Comparison of ENCODE assay signal across 8 mouse cellular contexts in genomic region chr11:103027570-103028175, GRCm38 (mm10). TPM values are rescaled to one million over a fixed set of nuclear protein-coding genes. Genes with fewer than 3 reads are reported as not detected.
DNase-seq lines count a peak whose midpoint lies in the region; ATAC-seq and TF ChIP-seq lines count a peak whose summit lies in the region.

No protein-coding gene starts in this region.

- DNase-seq in lung, adult 2 months, result no peak
- DNase-seq in lung, postnatal 10 days, result no peak
- no peak for DNase-seq in limb, embryonic 10.5 days (ENCODE audit: low spot score)
- no peak for DNase-seq in adrenal gland, postnatal 4 days (ENCODE audit: low spot score in 2 of 2)
- no peak for DNase-seq in right cerebral cortex, postnatal 25 days
- DNase-seq in embryo, embryonic 9.5 days (ENCODE audit: extremely low spot score), result no peak

- no peaks in the 10 kb centered on the region for H3K9me3 ChIP-seq in embryonic facial prominence, embryonic 12.5 days
- no peaks in the 10 kb centered on the region for H3K9me3 ChIP-seq in limb, embryonic 10.5 days (replicated peaks)

- peaks cover 7% of the 10 kb centered on the region for H3K4me1 ChIP-seq in lung, adult 2 months (ENCODE audit: control insufficient read depth, insufficient read depth, low read length)
- peaks cover 21% of the 10 kb centered on the region for H3K4me1 ChIP-seq in embryonic facial prominence, embryonic 12.5 days
- peaks cover 25% of the 10 kb centered on the region for H3K4me1 ChIP-seq in limb, embryonic 10.5 days
- H3K4me1 ChIP-seq in olfactory bulb, adult 2 months (ENCODE audit: control insufficient read depth, insufficient read depth, low read length), result peaks cover 9% of the 10 kb centered on the region

- ATAC-seq in embryonic facial prominence, embryonic 12.5 days (ENCODE audit: insufficient number of reproducible peaks, insufficient read depth, low FRiP score, low TSS enrichment), result peak; percentile 43

- H3K4me2 ChIP-seq in embryonic facial prominence, embryonic 12.5 days (replicated peaks), result peak overlapping the region; percentile 61

- 11% methylated on average over 8 of the region's 8 CpGs for WGBS in lung, adult 2 months
- WGBS in embryonic facial prominence, embryonic 12.5 days, result 14% methylated on average over 8 of the region's 8 CpGs
- WGBS in limb, embryonic 10.5 days, result 17% methylated on average over 8 of the region's 8 CpGs
- WGBS in olfactory bulb, adult 2 months, result 8% methylated on average over 8 of the region's 8 CpGs

- no peak for TF ChIP-seq POLR2A in lung, adult 2 months (IDR thresholded peaks at IDR 0.05; ENCODE audit: borderline replicate concordance, extremely low read depth, low read depth, low read length)
- TF ChIP-seq POLR2A in olfactory bulb, adult 2 months (IDR thresholded peaks at IDR 0.05; ENCODE audit: insufficient read depth, low read depth, low read length), result no peak

- peaks cover 4% of the 10 kb centered on the region; the same call in 1 of the 2 replicates for H3K36me3 ChIP-seq in embryonic facial prominence, embryonic 12.5 days
- H3K36me3 ChIP-seq in limb, embryonic 10.5 days, result peaks cover 41% of the 10 kb centered on the region

- H3K27ac ChIP-seq in embryonic facial prominence, embryonic 12.5 days, result peak overlapping the region; percentile 67
- peak overlapping the region; percentile 87 for H3K27ac ChIP-seq in limb, embryonic 10.5 days
- peak overlapping the region; percentile 84 for H3K27ac ChIP-seq in olfactory bulb, adult 2 months (ENCODE audit: insufficient read depth, low read depth, low read length)

- H3K4me3 ChIP-seq in lung, adult 2 months (replicated peaks; ENCODE audit: extremely low read depth, low read depth, low read length), result peak overlapping the region; percentile 82
- peak overlapping the region; percentile 53 for H3K4me3 ChIP-seq in embryonic facial prominence, embryonic 12.5 days
- peak overlapping the region; percentile 66 for H3K4me3 ChIP-seq in limb, embryonic 10.5 days
- H3K4me3 ChIP-seq in olfactory bulb, adult 2 months (ENCODE audit: insufficient read depth, low read depth, low read length), result peak overlapping the region; percentile 59

- no peak for TF ChIP-seq CTCF in lung, adult 2 months (IDR thresholded peaks at IDR 0.05; ENCODE audit: insufficient read depth, low read length)
- no peak for TF ChIP-seq CTCF in olfactory bulb, adult 2 months (IDR thresholded peaks at IDR 0.05; ENCODE audit: insufficient read depth, low read depth, low read length)

- peak overlapping the region; percentile 70 for H3K9ac ChIP-seq in embryonic facial prominence, embryonic 12.5 days

- no peaks in the 10 kb centered on the region for H3K27me3 ChIP-seq in embryonic facial prominence, embryonic 12.5 days
- no peaks in the 10 kb centered on the region for H3K27me3 ChIP-seq in limb, embryonic 10.5 days (ENCODE audit: low read depth, poor library complexity, severe bottlenecking)

RNA-seq across cellular contexts. Expression of gene Nmt1, which starts 0.3 kb away (rescaled TPM):
- 24.0 and 32.2 TPM in 2 replicates for polyA plus RNA-seq in lung, adult 2 months (2012; rRNA removed)
- polyA plus RNA-seq in embryonic facial prominence, embryonic 12.5 days (2016; fragmentation: Nextera tagmentation; extraction: Ambion mirVana), result 45.7 and 50.8 TPM in 2 replicates
- polyA plus RNA-seq in limb, embryonic 10.5 days (2016; fragmentation: Nextera tagmentation; extraction: Ambion mirVana), result 60.5 and 63.1 TPM in 2 replicates
- 557 TPM in 1 of 2 replicates, not detected in the other for polyA plus RNA-seq in olfactory bulb, adult 2 months (2012; ENCODE audit: insufficient read depth, insufficient read length, low replicate concordance, missing spikeins)
- total RNA-seq in adrenal gland, postnatal 4 days (2021), result 10 to 100 TPM; 77.3 to 79.8 TPM

RNA-seq across cellular contexts. Expression of gene Dcakd, which starts 0.5 kb away (rescaled TPM):
- polyA plus RNA-seq in lung, adult 2 months (2012; rRNA removed), result 54.4 and 58.2 TPM in 2 replicates
- 170 and 174 TPM in 2 replicates for polyA plus RNA-seq in embryonic facial prominence, embryonic 12.5 days (2016; fragmentation: Nextera tagmentation; extraction: Ambion mirVana)
- 260 and 269 TPM in 2 replicates for polyA plus RNA-seq in limb, embryonic 10.5 days (2016; fragmentation: Nextera tagmentation; extraction: Ambion mirVana)
- polyA plus RNA-seq in olfactory bulb, adult 2 months (2012; ENCODE audit: insufficient read depth, insufficient read length, low replicate concordance, missing spikeins), result not detected in 2 replicates
- total RNA-seq in adrenal gland, postnatal 4 days (2021), result 100 to 1,000 TPM; 114 to 126 TPM
